Mouse (Mus musculus) heart, embryonic 15.5 days (tissue): ENCODE measurements around the gene Mmgt1. TPM values are rescaled to one million over a fixed set of nuclear protein-coding genes. Genes with fewer than 3 reads are reported as not detected.

ENCODE experiments used
- ATAC-seq: fragments of 200-750 bp; cut with Nextera tagmentation; replicated peaks from 2 replicates; pipeline ENCODE4 v1.8.0; 2017; ENCODE audit warnings: low read depth, moderate TSS enrichment; ENCODE audit not compliant: insufficient number of reproducible peaks, insufficient read depth, low FRiP score
- H3K27ac ChIP-seq: fragments of 300-500 bp; sonication (generic); 2 replicates; pipeline ENCODE4 v1.5.1; 2015; ENCODE audit warnings: mild to moderate bottlenecking, inconsistent platforms
- H3K27me3 ChIP-seq: fragments of 300-500 bp; sonication (generic); 2 replicates; pipeline ENCODE4 v1.6.1; 2015; ENCODE audit warnings: inconsistent platforms
- H3K36me3 ChIP-seq: fragments of 300-500 bp; sonication (generic); 2 replicates; pipeline ENCODE4 v1.6.1; 2015; ENCODE audit warnings: mild to moderate bottlenecking, inconsistent platforms
- H3K4me1 ChIP-seq: fragments of 300-500 bp; sonication (generic); replicated peaks from 2 replicates; pipeline ENCODE4 v1.6.1; 2015; ENCODE audit warnings: inconsistent platforms
- H3K4me2 ChIP-seq: fragments of 300-500 bp; sonication (generic); 2 replicates; pipeline ENCODE4 v1.6.1; 2015; ENCODE audit warnings: inconsistent platforms, mild to moderate bottlenecking, moderate library complexity
- H3K4me3 ChIP-seq: fragments of 300-500 bp; sonication (generic); 2 replicates; pipeline ENCODE4 v1.5.1; 2015; ENCODE audit warnings: mild to moderate bottlenecking, inconsistent platforms
- H3K9ac ChIP-seq: fragments of 300-500 bp; sonication (generic); 2 replicates; pipeline ENCODE4 v1.6.1; 2015; ENCODE audit warnings: mild to moderate bottlenecking, inconsistent platforms
- H3K9me3 ChIP-seq: fragments of 300-500 bp; sonication (generic); replicated peaks from 2 replicates; pipeline ENCODE4 v1.6.1; 2016; ENCODE audit warnings: inconsistent platforms
- WGBS: fragments of 180-500 bp; shearing (Covaris S2); methylation state at CpG from one replicate; pipeline ENCODE4 v1.1.7; 2015; ENCODE audit warnings: mixed read lengths; 5-methylcytosine and 5-hydroxymethylcytosine counted together
- polyA plus RNA-seq: library from polyadenylated mRNA; unstranded; fragments of >200 nt; fragmentation: Nextera tagmentation; extraction: Ambion mirVana; gene quantifications from 2 replicates; pipeline ENCODE4 v1.2.1, GENCODE M21; 2015

Gene Mmgt1
- polyA plus RNA-seq, result 22.2 and 23.0 TPM in 2 replicates

DNA sequence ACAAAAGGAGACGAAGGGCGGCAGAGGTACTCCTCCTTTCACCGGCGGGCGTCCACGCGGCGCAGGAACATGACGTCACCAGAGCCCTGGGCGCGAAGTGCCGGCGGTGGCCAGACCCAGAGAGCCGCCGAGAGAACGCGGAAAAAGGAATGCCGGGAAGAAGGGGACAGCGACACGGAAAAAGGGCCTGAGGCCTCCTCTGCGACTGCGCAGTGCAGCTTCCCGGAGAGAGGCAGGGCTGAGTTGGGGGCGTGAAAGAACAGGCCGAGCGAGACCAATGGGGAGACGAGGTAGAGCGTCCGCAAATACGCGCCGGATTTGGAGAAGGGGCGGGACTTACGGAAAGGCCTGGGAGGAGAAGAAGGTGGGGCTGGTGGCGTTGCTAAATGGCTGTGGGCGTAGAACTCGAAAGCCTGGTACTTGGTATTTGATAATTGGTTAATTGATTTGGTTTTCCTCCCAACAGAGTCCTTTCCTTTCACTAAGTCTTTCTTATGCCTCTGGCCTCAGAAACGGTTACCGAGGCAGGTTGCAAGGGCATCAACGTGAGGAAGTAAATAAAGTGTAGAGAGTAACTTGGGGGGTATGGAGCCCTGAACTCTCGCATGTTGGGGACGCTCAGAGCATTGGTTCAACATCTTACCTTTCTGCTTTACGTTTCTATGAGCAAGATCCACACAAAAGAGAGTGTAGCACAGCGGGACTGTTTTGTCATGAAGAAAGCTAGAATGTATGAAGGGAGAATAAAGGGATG is at the start of gene Mmgt1:
Gene Mmgt1, minus strand, starts transcription at position 183 of the 754 bp plus-strand sequence.
- peak; percentile 99 for ATAC-seq

DNA sequence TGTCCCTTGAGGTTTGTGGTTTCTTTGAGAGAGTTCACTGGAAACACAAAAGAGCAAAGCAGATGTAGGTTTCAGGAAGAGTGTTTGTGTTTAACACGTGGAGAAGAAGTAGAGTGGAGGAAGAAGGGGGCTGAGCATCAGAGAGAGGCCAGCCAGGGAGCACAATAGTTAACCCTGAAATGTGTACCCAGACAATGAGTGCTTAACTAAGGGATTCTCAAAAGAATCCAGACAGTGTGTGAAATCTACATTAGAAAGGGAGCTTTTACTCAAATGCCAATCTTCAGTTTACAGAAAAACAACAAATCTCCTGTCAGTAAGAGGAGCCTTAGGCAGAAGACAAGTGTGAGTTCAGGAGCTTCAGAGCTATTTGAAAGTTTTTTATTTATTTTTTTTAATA is 42.2 kb upstream of the Mmgt1 start:
- H3K4me3 ChIP-seq, result no peak overlapping the region
- no peak for ATAC-seq
- H3K27ac ChIP-seq, result no peak overlapping the region
- H3K36me3 ChIP-seq, result no peaks in the 10 kb centered on the region
- no peaks in the 10 kb centered on the region for H3K9me3 ChIP-seq
- H3K4me1 ChIP-seq, result no peaks in the 10 kb centered on the region
- H3K9ac ChIP-seq, result no peak overlapping the region
- WGBS, result 17% methylated on average over 1 of the region's 1 CpGs
- H3K27me3 ChIP-seq, result no peaks in the 10 kb centered on the region
- no peak overlapping the region for H3K4me2 ChIP-seq

More for the DNA sequence above, at the start of gene Mmgt1:
- Histone ChIP-seq H3K9ac (peak within 1 kb of the TSS; percentile 79), H3K27me3 (no peaks in the 10 kb centered on the region), H3K9me3 (no peaks in the 10 kb centered on the region), H3K4me2 (peak within 1 kb of the TSS; percentile 66), H3K4me1 (0 out of 2 replicates have a peak, but pooled peaks cover 5% of the 10 kb centered on the region), H3K27ac (peak within 1 kb of the TSS; percentile 79), H3K4me3 (peak within 1 kb of the TSS; percentile 85), H3K36me3 (no peaks in the 10 kb centered on the region)
- WGBS, result 9% methylated on average over 41 of the region's 44 CpGs

DNA sequence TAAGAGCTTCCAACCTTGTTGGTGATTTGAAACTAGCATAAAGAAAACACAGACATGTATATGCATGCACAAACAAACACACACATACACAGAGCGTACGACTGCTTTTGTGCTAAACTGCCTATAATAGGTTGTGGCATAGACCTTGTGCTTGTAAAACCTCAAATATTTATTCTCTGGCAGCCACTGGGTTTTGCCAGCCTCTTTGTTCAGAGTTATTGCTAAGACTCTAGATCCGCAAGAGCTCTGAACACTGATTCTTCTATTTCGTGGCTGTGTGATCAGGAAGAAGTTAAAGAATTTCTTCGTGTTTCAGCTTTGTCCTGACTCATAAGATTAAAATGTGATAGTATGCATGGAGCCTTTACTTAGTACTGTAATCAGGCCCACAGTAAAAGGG is 38.3 kb upstream of the Mmgt1 start:
- WGBS, result 74% methylated on average over 5 of the region's 5 CpGs
- Histone ChIP-seq H3K9ac (no peak overlapping the region), H3K27ac (no peak overlapping the region), H3K4me1 (no peaks in the 10 kb centered on the region), H3K36me3 (no peaks in the 10 kb centered on the region), H3K27me3 (no peaks in the 10 kb centered on the region), H3K4me3 (no peak overlapping the region), H3K9me3 (no peaks in the 10 kb centered on the region), H3K4me2 (no peak overlapping the region)
- no peak for ATAC-seq

DNA sequence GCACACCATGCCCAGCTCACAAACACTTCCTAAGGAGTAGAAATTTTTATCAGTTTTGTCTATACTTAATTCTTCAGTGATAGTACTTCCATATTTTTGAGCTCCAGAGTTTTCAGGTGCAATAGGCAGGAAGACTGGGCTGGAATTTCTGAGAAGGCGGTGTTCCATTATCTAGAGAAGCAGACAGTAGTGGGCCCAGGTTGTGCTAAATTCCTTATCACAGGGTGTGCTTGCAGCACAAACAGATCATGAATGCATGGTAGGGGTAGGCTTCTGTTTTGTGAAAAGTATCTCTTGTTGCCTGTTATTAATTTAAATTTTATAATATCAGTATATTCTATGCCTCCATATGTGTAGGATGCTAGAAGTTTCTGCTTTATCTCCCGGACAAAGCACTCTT is 17.4 kb upstream of the Mmgt1 start:
- Histone ChIP-seq H3K27ac (no peak overlapping the region), H3K27me3 (no peaks in the 10 kb centered on the region), H3K4me2 (no peak overlapping the region), H3K9ac (no peak overlapping the region), H3K4me1 (peaks cover 2% of the 10 kb centered on the region; the same call in 1 of the 2 replicates), H3K4me3 (no peak overlapping the region), H3K9me3 (no peaks in the 10 kb centered on the region), H3K36me3 (no peaks in the 10 kb centered on the region)
- no peak for ATAC-seq
- 78% methylated on average over 2 of the region's 2 CpGs for WGBS

DNA sequence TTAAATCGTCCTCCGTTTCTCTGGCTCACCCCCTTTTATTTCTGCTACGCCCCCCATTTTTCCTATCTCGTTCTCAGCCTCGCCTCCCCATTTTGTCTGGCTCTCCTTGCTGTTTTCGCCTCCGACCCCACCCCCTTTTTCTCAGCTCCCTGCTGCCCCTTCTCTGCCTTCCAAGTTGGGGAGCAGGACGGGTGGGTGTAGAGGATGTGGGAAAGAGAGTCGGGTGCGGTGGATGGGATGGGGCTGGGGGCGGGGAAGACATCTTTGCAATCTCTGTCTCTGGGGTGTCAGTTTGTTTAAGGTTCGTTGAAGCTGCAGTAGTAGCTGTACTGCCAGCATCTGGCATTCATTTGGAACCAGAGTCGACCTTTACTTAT is 12.4 kb upstream of the Mmgt1 start:
- peak overlapping the region; percentile 72 for H3K4me3 ChIP-seq
- peak overlapping the region; percentile 69 for H3K9ac ChIP-seq
- H3K4me1 ChIP-seq, result peaks cover 2% of the 10 kb centered on the region; the same call in 1 of the 2 replicates
- whole genome bisulfite sequencing, result 9% methylated on average over 13 of the region's 13 CpGs
- ATAC-seq, result no peak
- H3K4me2 ChIP-seq, result peak overlapping the region; percentile 72
- H3K27me3 ChIP-seq, result no peaks in the 10 kb centered on the region
- H3K27ac ChIP-seq, result peak overlapping the region; percentile 59
- H3K36me3 ChIP-seq, result no peaks in the 10 kb centered on the region
- no peaks in the 10 kb centered on the region for H3K9me3 ChIP-seq

DNA sequence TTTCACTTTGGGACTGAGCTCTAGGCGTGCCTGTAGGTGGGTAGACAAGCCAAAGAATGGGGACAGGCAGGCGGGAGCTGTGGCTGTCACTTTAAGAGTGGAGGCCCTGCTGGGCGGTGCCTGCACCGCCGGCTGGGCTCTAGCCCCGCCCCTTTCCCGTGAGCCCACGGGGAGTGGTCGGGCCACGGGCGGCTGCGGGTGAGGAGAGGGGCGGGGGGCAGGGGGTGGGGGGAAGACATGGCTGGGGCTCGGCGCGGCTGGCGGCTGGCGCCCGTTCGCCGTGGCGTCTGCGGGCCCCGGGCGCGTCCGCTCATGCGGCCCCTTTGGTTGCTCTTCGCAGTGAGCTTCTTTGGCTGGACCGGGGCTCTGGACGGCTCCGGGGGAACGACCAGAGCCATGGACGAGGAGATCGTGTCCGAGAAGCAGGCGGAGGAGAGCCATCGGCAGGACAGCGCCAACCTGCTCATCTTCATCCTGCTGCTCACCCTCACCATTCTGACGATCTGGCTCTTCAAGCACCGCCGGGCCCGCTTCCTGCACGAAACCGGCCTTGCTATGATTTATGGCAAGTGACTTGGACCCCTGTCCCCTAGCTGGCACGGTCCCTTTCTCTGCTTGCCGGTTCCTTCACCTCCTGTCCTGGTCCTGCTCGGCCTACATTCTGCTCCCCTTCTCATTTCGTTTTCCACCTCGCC is 11.9 kb upstream of the Mmgt1 start, which contains the start of gene Slc9a6:
Gene Slc9a6, plus strand, starts transcription at position 135 of the 695 bp plus-strand sequence.
- H3K27ac ChIP-seq, result peak within 1 kb of the TSS; percentile 59
- H3K4me3 ChIP-seq, result peak within 1 kb of the TSS; percentile 72
- H3K9me3 ChIP-seq, result no peaks in the 10 kb centered on the region
- no peaks in the 10 kb centered on the region for H3K27me3 ChIP-seq
- ATAC-seq, result peak; percentile 98
- no peaks in the 10 kb centered on the region for H3K36me3 ChIP-seq
- peak within 1 kb of the TSS; percentile 69 for H3K9ac ChIP-seq
- WGBS, result 13% methylated on average over 37 of the region's 50 CpGs
- H3K4me1 ChIP-seq, result peaks cover 2% of the 10 kb centered on the region; the same call in 1 of the 2 replicates
- peak within 1 kb of the TSS; percentile 72 for H3K4me2 ChIP-seq

DNA sequence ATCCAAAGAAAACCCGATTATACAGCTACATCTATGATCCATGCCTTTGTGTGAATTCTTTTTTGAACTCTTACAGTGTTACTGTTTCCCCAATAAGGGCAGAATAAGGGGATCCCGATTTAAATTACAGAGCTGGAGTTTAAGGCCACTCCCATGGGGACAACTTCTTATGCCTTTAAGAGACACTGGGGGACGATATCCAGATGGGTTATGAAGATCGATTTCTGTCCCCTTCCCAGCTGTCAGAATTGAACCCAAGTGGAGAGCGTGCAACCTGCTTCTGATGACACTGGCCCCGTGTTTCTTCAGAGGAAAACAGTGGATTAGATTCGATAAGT is 11.4 kb upstream of the Mmgt1 start:
- ATAC-seq, result 0 out of 2 replicates have a peak, but pooled peaks have one; percentile 14
- no peaks in the 10 kb centered on the region for H3K36me3 ChIP-seq
- peak overlapping the region; percentile 72 for H3K4me2 ChIP-seq
- peak overlapping the region; percentile 72 for H3K4me3 ChIP-seq
- peaks cover 2% of the 10 kb centered on the region; the same call in 1 of the 2 replicates for H3K4me1 ChIP-seq
- 23% methylated on average over 7 of the region's 7 CpGs for WGBS
- H3K9ac ChIP-seq, result peak overlapping the region; percentile 31; the same call in 1 of the 2 replicates
- H3K9me3 ChIP-seq, result no peaks in the 10 kb centered on the region
- no peak overlapping the region for H3K27ac ChIP-seq
- no peaks in the 10 kb centered on the region for H3K27me3 ChIP-seq

DNA sequence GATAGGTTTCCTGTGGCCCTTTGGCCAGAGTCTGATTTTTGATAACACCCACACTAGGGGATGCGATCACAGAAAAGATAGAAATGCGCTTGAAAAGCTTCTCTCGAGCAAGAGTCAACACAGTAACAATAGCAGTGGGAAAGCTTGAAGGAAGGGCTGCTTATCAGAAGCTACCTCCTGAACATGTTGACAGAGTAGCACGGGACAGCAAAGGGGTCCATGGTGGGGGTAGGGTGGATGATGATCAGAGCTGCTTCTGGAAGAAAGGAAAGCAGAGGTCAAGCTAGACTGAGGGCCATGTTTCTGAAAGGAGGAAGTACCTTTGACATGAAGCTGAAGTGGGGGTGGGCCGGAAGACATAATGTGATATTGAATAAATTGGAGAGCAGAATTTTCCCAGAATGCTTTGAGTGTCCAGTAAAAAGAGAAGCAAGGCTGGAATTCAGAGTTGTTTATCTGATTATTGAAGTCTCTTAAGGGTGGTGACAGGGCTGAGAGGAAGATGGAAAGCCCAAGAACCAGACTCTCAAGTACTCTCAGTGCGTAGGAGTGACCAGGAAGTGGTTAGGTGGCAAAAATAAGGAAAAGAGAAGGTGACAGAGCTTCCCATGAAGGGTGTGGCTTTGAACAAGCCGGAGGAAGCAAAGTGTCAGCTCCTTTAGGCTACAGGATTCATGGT is 9.3 kb upstream of the Mmgt1 start:
- peaks cover 2% of the 10 kb centered on the region; the same call in 1 of the 2 replicates for H3K4me1 ChIP-seq
- H3K4me2 ChIP-seq, result no peak overlapping the region
- H3K27me3 ChIP-seq, result no peaks in the 10 kb centered on the region
- H3K27ac ChIP-seq, result no peak overlapping the region
- ATAC-seq, result no peak
- H3K9ac ChIP-seq, result no peak overlapping the region
- no peak overlapping the region for H3K4me3 ChIP-seq
- H3K9me3 ChIP-seq, result no peaks in the 10 kb centered on the region
- no peaks in the 10 kb centered on the region for H3K36me3 ChIP-seq
- WGBS, result 48% methylated on average over 7 of the region's 7 CpGs

DNA sequence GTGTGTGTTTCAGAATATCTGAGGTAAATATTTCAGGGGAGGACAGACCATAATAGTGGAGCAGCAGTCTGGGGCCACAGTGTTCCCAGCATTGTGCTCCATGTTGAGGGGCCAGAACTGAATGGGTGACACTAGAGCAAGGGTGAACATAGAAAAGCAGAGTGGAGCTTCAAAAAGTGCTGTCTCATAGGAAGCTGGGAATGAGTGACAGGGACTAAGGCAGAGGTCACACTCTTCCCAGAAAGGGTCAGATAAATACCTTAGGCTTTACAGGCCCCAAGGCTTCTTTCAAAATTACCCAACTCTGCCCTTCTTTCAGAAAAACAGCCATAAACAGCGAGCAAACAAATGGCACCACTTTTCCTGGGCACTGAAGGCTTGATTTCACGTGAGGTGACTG is 8.7 kb upstream of the Mmgt1 start:
- H3K4me3 ChIP-seq, result no peak overlapping the region
- H3K4me1 ChIP-seq, result peaks cover 2% of the 10 kb centered on the region; the same call in 1 of the 2 replicates

DNA sequence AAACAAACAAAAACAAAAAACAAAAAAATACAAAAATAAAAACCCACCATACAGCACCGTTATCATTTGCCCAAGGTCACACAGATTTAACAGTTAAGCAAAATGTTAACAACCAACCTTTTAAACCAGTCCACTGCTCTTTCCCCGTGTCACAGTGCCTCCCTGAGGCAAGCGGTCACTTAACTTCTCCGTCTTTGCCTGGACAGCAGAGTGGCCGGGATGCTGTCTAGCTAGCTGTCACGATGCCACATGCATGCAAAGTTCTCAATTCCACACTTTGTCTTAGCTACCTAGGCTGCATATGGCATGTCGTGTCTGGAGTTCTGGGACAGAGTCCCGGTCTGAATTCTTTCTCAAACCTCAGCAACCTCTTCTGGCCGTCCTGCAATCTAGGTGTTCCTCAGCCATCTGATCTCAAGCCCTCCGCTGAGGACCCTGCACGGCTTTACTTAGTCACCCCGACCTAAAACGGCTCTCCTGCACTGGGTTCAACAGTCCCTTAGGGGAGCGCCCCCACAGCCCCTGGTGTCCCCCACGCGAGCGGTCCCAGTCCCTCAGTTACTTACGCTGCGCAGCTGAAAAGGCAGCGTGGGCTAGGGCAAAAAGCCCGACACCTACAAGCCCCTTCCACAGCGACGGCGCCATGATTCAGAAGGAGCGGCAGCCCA is 516 bp downstream of the Mmgt1 start:
- peak overlapping the region; percentile 79 for H3K9ac ChIP-seq
- H3K27me3 ChIP-seq, result no peaks in the 10 kb centered on the region
- 12% methylated on average over 25 of the region's 25 CpGs for WGBS
- H3K27ac ChIP-seq, result peak overlapping the region; percentile 79
- 0 out of 2 replicates have a peak, but pooled peaks cover 5% of the 10 kb centered on the region for H3K4me1 ChIP-seq
- H3K36me3 ChIP-seq, result no peaks in the 10 kb centered on the region
- no peaks in the 10 kb centered on the region for H3K9me3 ChIP-seq
- peak; percentile 48 for ATAC-seq
- H3K4me2 ChIP-seq, result peak overlapping the region; percentile 66
- H3K4me3 ChIP-seq, result peak overlapping the region; percentile 85

More for the DNA sequence above, 8.7 kb upstream of the Mmgt1 start:
- no peak overlapping the region for H3K4me2 ChIP-seq
- no peaks in the 10 kb centered on the region for H3K9me3 ChIP-seq
- no peak overlapping the region for H3K9ac ChIP-seq
- ATAC-seq, result no peak
- no peak overlapping the region for H3K27ac ChIP-seq
- WGBS, result 64% methylated on average over 2 of the region's 2 CpGs
- H3K27me3 ChIP-seq, result no peaks in the 10 kb centered on the region
- no peaks in the 10 kb centered on the region for H3K36me3 ChIP-seq

DNA sequence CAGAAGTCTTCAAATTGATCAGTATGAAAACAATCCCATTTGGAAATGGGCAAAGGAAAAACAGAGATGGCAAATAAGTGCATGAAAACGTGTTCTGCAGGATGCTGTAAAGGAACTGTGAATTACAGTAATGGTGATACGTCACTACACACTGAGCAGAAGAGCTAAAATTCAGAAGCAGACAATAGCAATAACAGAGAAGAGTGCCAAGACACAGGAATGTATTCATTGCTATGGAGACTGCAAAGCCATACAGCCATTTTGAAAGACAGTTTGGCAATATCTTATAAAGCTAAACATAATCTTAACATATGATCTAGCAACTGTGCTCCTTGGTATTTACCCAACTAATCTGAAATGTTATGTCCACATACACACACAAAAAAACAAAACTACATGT is 19.7 kb downstream of the Mmgt1 start:
- ATAC-seq, result no peak
- WGBS, result 75% methylated on average over 2 of the region's 2 CpGs

More for the DNA sequence above, 19.7 kb downstream of the Mmgt1 start:
- no peak overlapping the region for H3K4me3 ChIP-seq
- no peaks in the 10 kb centered on the region for H3K4me1 ChIP-seq
- H3K9ac ChIP-seq, result no peak overlapping the region
- H3K9me3 ChIP-seq, result no peaks in the 10 kb centered on the region
- H3K27me3 ChIP-seq, result no peaks in the 10 kb centered on the region
- no peak overlapping the region for H3K27ac ChIP-seq
- no peaks in the 10 kb centered on the region for H3K36me3 ChIP-seq
- H3K4me2 ChIP-seq, result no peak overlapping the region
